Mouse (Mus musculus) midbrain, postnatal 0 days (tissue): Measurements from ENCODE around the gene Gm9918. TPM values are rescaled to one million over a fixed set of nuclear protein-coding genes. Genes with fewer than 3 reads are reported as not detected.

Source experiments
- ATAC-seq: fragments of 200-750 bp; cut with Nextera tagmentation; 2 replicates; pipeline ENCODE4 v1.8.0; 2017; ENCODE audit warnings: moderate number of reproducible peaks, mild to moderate bottlenecking, moderate TSS enrichment, moderate library complexity; ENCODE audit not compliant: low FRiP score
- DNase-seq: peaks from one replicate; pipeline ENCODE4 v3.0.0-alpha.2; 2015; ENCODE audit warnings: low spot score
- H3K27ac ChIP-seq: fragments of 300-500 bp; sonication (generic); 2 replicates; pipeline ENCODE4 v1.5.1; 2014; ENCODE audit warnings: low read depth, mild to moderate bottlenecking, low read length, mixed read lengths
- H3K27me3 ChIP-seq: fragments of 300-500 bp; sonication (generic); 2 replicates; pipeline ENCODE4 v1.6.1; 2014; ENCODE audit warnings: low read length, control low read depth, mixed read lengths; ENCODE audit not compliant: insufficient read depth
- H3K36me3 ChIP-seq: fragments of 300-500 bp; sonication (generic); 2 replicates; pipeline ENCODE4 v1.6.1; 2014; ENCODE audit warnings: low read length, control low read depth, mixed read lengths; ENCODE audit not compliant: insufficient read depth
- H3K4me1 ChIP-seq: fragments of 300-500 bp; sonication (generic); 2 replicates; pipeline ENCODE4 v1.6.1; 2014; ENCODE audit warnings: mild to moderate bottlenecking, control low read depth, antibody characterized with exemption, low read length, mixed read lengths; ENCODE audit not compliant: insufficient read depth
- H3K4me2 ChIP-seq: fragments of 300-500 bp; sonication (generic); 2 replicates; pipeline ENCODE4 v1.6.1; 2014; ENCODE audit warnings: low read depth, mild to moderate bottlenecking, low read length, mixed read lengths; ENCODE audit not compliant: poor library complexity, severe bottlenecking
- H3K4me3 ChIP-seq: fragments of 300-500 bp; sonication (generic); 2 replicates; pipeline ENCODE4 v1.5.1; 2014; ENCODE audit warnings: low read depth, mild to moderate bottlenecking, low read length, moderate library complexity
- H3K9ac ChIP-seq: fragments of 300-500 bp; sonication (generic); replicated peaks from 2 replicates; pipeline ENCODE4 v1.6.1; 2014; ENCODE audit warnings: mild to moderate bottlenecking, low read length, moderate library complexity, mixed read lengths; ENCODE audit not compliant: poor library complexity, severe bottlenecking
- H3K9me3 ChIP-seq: fragments of 300-500 bp; sonication (generic); 2 replicates; pipeline ENCODE4 v1.6.1; 2016; ENCODE audit warnings: low read length, control low read depth
- CTCF ChIP-seq: IDR thresholded peaks from 2 replicates; pipeline ENCODE4 v1.5.1; 2016; ENCODE audit warnings: antibody characterized with exemption, mild to moderate bottlenecking
- WGBS: fragments of 180-500 bp; shearing (Covaris S2); extraction: QIAGEN DNeasy Blood & Tissue Kit; methylation state at CpG from one replicate; pipeline ENCODE4 v1.1.7; 2014; 5-methylcytosine and 5-hydroxymethylcytosine counted together
- polyA plus RNA-seq: library from polyadenylated mRNA; unstranded; fragments of >200 nt; fragmentation: Nextera tagmentation; extraction: Ambion mirVana; gene quantifications from 2 replicates; pipeline ENCODE4 v1.2.1, GENCODE M21; 2015
- total RNA-seq: library from RNA; depleted of rRNA; stranded (reverse); fragments of >200 nt; gene quantifications from 2 replicates; pipeline ENCODE4 v1.2.3, GENCODE M21; 2014

Gm9918 gene
- total and polyA plus RNA-seq, 2 experiments from 2014 or later = not detected

DNA sequence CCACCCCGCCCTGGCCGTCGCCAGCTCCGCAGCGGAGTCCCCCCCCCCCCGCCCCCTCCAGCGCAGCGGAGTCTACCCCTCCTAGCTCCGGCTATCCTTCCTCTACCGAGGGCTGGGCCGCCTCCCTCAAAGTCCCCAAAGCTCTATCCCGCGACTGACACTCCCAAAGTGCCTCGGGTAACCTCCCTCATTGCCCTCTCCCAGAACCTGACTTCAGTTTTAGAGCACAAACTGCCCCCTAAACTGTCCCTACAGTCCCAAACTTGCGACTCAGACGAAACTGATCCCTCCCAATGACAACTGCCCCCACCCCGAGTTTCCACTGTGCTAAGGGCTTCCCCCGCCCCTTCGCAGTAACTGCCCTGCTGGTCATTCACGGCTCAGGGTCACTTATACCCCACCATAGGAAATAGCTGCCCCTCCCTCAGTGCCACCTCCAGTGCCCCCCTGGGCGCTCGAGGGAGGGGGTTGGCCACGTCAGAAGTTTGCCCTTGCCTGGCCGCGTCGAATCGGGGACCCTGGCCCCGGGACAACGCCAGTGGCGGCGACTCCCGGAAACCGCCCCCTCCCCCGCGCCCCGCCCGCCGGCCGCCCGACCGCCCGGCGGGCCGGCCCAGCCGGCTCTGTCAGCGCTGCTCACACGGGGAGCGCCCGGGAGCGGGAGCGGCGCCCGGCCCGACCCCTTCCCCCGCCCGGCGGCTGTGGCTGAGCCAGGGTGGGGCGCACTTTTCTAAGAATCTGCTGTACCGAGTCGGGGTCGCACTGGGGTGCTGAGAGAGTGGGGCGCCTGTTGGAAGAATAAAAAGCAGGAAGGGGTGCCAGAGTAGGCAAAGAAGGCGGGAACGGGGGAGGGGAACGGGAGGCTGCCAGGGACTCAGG is 22.9 kb upstream of the Gm9918 start:
- H3K4me2 ChIP-seq = peak overlapping the region; percentile 93
- ATAC-seq (peak; percentile 14; the same call in 1 of the 2 replicates), DNase-seq (peak; percentile 26)
- H3K27me3 ChIP-seq = peaks cover 25% of the 10 kb centered on the region
- H3K4me3 ChIP-seq = peak overlapping the region; percentile 50
- H3K9ac ChIP-seq = peak overlapping the region; percentile 69
- H3K4me1 ChIP-seq = peaks cover 8% of the 10 kb centered on the region; the same call in 1 of the 2 replicates
- no peak for TF ChIP-seq CTCF
- H3K9me3 ChIP-seq = no peaks in the 10 kb centered on the region
- WGBS = under 1% methylated on average over 51 of the region's 65 CpGs
- H3K36me3 ChIP-seq = no peaks in the 10 kb centered on the region
- peak overlapping the region; percentile 59 for H3K27ac ChIP-seq

DNA sequence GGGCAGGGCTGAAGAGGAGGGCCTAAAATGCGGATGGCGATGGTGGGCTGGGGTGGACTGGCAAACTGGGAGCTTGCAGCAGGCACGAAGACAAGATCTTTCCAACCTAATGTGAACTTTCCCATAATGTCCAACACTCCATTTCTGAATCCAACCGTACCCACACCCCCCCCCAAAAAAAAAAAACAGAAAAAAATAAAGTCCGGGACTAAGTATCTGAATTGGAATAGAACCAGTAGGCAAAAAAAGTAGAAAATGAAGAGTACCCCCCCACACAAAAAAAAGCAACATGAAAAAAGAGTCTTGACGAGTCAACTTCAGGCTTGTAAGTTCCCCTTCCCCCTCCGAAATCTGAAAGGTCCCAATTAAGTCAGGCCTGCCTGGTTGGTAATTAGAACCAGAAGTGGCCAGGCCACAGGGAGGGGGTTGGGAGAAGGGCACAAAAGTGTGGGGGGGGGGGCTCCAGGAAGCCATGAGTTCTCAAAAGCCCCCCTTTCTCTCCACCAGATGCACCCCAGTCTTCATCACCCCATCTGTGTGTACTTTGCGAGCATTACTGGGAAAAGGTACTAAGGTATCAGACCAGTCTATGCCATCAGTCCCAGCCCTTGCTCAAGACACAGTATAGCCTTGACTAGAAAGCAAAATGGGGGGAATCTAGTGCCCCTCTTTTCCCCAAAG is 22.1 kb upstream of the Gm9918 start:
- no peak for DNase-seq
- Histone ChIP-seq H3K9ac (no peak overlapping the region; the same call in 1 of the 2 replicates), H3K27ac (no peak overlapping the region), H3K4me3 (peak overlapping the region; percentile 50), H3K4me1 (peaks cover 6% of the 10 kb centered on the region; the same call in 1 of the 2 replicates), H3K4me2 (peak overlapping the region; percentile 93), H3K36me3 (no peaks in the 10 kb centered on the region), H3K9me3 (no peaks in the 10 kb centered on the region), H3K27me3 (peaks cover 23% of the 10 kb centered on the region)
- 12% methylated on average over 8 of the region's 8 CpGs for WGBS
- ATAC-seq = no peak
- no peak for TF ChIP-seq CTCF

DNA sequence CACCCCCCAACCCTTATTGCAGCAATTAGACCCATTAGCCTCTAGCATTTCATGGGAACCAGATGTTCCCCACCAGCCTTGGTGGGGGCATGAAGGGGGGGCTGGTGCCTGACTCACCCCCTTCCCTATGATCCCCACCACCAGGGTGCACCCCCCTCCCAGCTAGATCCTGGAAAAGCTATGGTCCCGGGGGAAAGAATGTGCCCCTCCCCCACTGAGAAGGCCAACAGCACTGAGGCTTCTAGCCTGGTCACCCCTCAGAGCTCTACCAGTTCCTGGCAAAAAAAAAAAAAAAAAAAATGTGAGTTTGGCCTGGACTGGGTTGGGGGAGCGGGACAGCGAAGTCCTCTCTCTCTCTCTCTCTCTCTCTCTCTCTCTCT is 21.6 kb upstream of the Gm9918 start:
- Histone ChIP-seq H3K4me2 (no peak overlapping the region), H3K4me3 (no peak overlapping the region), H3K9ac (no peak overlapping the region), H3K4me1 (peaks cover 3% of the 10 kb centered on the region; the same call in 1 of the 2 replicates), H3K27me3 (peaks cover 17% of the 10 kb centered on the region), H3K27ac (no peak overlapping the region), H3K9me3 (no peaks in the 10 kb centered on the region), H3K36me3 (no peaks in the 10 kb centered on the region)
- no peak for TF ChIP-seq CTCF
- no peak for DNase-seq
- ATAC-seq = no peak
- 8% methylated on average over 3 of the region's 3 CpGs for WGBS

DNA sequence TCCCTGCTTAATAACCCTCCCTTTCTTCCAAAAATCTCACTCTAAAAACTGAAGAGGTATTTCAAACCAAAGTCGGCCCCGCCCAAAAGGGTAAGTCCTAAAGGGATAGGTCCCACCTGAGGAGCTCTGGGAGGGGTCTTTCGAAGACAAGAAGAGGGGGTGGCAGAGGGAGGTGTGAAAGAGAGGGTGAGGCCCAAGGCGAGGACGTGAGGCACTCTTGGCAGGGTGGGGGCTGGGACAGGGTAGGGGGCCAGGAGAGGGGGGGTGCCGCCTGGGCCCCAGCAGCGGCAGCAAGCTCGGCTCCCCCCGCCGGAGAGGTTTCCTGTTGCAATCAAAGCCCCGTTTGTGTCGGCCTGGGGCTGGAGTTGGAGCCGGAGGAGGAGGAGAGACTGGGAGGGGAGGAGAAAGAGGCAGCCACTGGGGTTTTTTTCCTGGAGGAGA is 21.1 kb upstream of the Gm9918 start:
- H3K9me3 ChIP-seq = no peaks in the 10 kb centered on the region
- no peak overlapping the region for H3K9ac ChIP-seq
- ATAC-seq (no peak), DNase-seq (no peak)
- WGBS = 2% methylated on average over 11 of the region's 13 CpGs
- no peaks in the 10 kb centered on the region for H3K36me3 ChIP-seq
- no peak overlapping the region for H3K4me3 ChIP-seq
- TF ChIP-seq CTCF = no peak
- H3K4me2 ChIP-seq = 0 out of 2 replicates have a peak overlapping the region, but pooled peaks have one; percentile 9
- no peak overlapping the region for H3K27ac ChIP-seq
- peaks cover 13% of the 10 kb centered on the region for H3K27me3 ChIP-seq
- peaks cover 3% of the 10 kb centered on the region; the same call in 1 of the 2 replicates for H3K4me1 ChIP-seq

DNA sequence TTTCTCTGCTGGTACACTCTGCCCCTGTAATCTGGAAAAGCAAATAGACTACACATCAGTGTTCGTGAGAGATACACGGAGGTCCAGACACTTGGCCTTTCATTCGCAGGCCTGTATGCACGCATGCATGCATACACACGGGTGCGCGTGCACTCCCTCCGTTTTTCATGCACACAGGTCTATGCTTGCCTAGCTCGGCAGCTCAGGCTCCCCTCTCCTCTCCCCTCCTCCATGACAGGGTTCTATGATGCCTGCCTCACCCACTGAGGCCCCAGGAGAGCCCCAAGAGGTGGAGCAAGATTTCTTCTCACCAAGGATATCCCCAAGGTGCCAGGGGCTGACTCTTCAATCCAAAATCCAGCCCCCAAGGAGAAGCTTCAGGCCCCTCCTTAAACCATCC is 20.4 kb upstream of the Gm9918 start:
- DNase-seq (no peak), ATAC-seq (no peak)
- H3K4me2 ChIP-seq = no peak overlapping the region
- no peaks in the 10 kb centered on the region for H3K36me3 ChIP-seq
- TF ChIP-seq CTCF = no peak
- H3K9me3 ChIP-seq = no peaks in the 10 kb centered on the region
- H3K4me1 ChIP-seq = peaks cover under 1% of the 10 kb centered on the region; the same call in 1 of the 2 replicates
- 56% methylated on average over 9 of the region's 9 CpGs for WGBS
- no peak overlapping the region for H3K9ac ChIP-seq
- peaks cover 11% of the 10 kb centered on the region for H3K27me3 ChIP-seq
- peak overlapping the region; percentile 26; the same call in 1 of the 2 replicates for H3K27ac ChIP-seq
- H3K4me3 ChIP-seq = no peak overlapping the region
